25 mouse cellular contexts compared by ENCODE assay signal in genomic region chr2:172888147-172888546, GRCm38 (mm10). TPM values are rescaled to one million over a fixed set of nuclear protein-coding genes. Genes with fewer than 3 reads are reported as not detected.
DNase-seq lines count a peak whose midpoint lies in the region; ATAC-seq and TF ChIP-seq lines count a peak whose summit lies in the region.
"Had no signal": no experiment of that assay in that cellular context is flagged by ENCODE, and none has a peak within 500 bp of the region (broad histone marks: within the 10 kb centered on the region; RNA-seq: fewer than 3 reads in every experiment).

No protein-coding gene starts in this region.

- no peaks in the 10 kb centered on the region for H3K27me3 ChIP-seq in kidney, embryonic 14.5 days (ENCODE audit: control insufficient read depth, insufficient read depth, low read length)
- H3K27me3 ChIP-seq in neural tube, embryonic 15.5 days (replicated peaks): no peaks in the 10 kb centered on the region
- no peaks in the 10 kb centered on the region for H3K27me3 ChIP-seq in limb, embryonic 12.5 days
- no peaks in the 10 kb centered on the region for H3K27me3 ChIP-seq in liver, postnatal 0 days (ENCODE audit: insufficient read depth, low read length)

- no peak for TF ChIP-seq EP300 in liver, postnatal 0 days (IDR thresholded peaks at IDR 0.05; ENCODE audit: low read depth)

- DNase-seq in kidney, adult 11 months: no peak
- DNase-seq in neural tube, embryonic 10.5 days (ENCODE audit: extremely low spot score, low spot score): peak; percentile 49
- DNase-seq in layer of hippocampus, adult 8-10 months (ENCODE audit: low spot score in 2 of 2): no peak
- no peak for DNase-seq in liver, postnatal 0 days
- DNase-seq: adrenal gland, adult 8-10 months; B cell, adult 2 months; cerebellum, adult 18-20 months; gastrocnemius, adult 2 months; heart, adult 11 months; heart, postnatal 10 days; kidney, postnatal 14 days; left cerebral cortex, postnatal 4 days; lung, adult 2 months; retina, postnatal 1 day; thymus, postnatal 4 days had no signal

- no peak for TF ChIP-seq CTCF in liver, postnatal 0 days (IDR thresholded peaks at IDR 0.05; ENCODE audit: low read depth)

- H3K9me3 ChIP-seq in kidney, embryonic 14.5 days (ENCODE audit: control insufficient read depth, low read length): no peaks in the 10 kb centered on the region
- H3K9me3 ChIP-seq in neural tube, embryonic 15.5 days (replicated peaks): no peaks in the 10 kb centered on the region
- H3K9me3 ChIP-seq in limb, embryonic 12.5 days: no peaks in the 10 kb centered on the region
- H3K9me3 ChIP-seq in liver, postnatal 0 days (ENCODE audit: low read length): no peaks in the 10 kb centered on the region
- H3K9me3 ChIP-seq: midbrain, embryonic 10.5 days had no signal

- 30% methylated on average over 11 of the region's 12 CpGs for WGBS in kidney, embryonic 14.5 days
- 75% methylated on average over 11 of the region's 12 CpGs for WGBS in neural tube, embryonic 15.5 days
- 18% methylated on average over 11 of the region's 12 CpGs for WGBS in limb, embryonic 12.5 days
- 58% methylated on average over 10 of the region's 12 CpGs for WGBS in liver, postnatal 0 days (ENCODE audit: insufficient replicate concordance)

- peaks cover 20% of the 10 kb centered on the region; the same call in 1 of the 2 replicates for H3K36me3 ChIP-seq in kidney, embryonic 14.5 days (ENCODE audit: control insufficient read depth, insufficient read depth, low read length)
- H3K36me3 ChIP-seq in neural tube, embryonic 15.5 days: no peaks in the 10 kb centered on the region
- H3K36me3 ChIP-seq in limb, embryonic 12.5 days: peaks cover 28% of the 10 kb centered on the region
- no peaks in the 10 kb centered on the region for H3K36me3 ChIP-seq in liver, postnatal 0 days (replicated peaks; ENCODE audit: insufficient read depth, low read length)
- H3K36me3 ChIP-seq: G1E had no signal

- H3K4me3 ChIP-seq in kidney, embryonic 14.5 days (ENCODE audit: low read length): no peak overlapping the region
- H3K4me3 ChIP-seq in neural tube, embryonic 15.5 days (replicated peaks): no peak overlapping the region
- no peak overlapping the region for H3K4me3 ChIP-seq in limb, embryonic 12.5 days (replicated peaks)
- H3K4me3 ChIP-seq in liver, postnatal 0 days (ENCODE audit: low read depth, low read length): no peak overlapping the region
- H3K4me3 ChIP-seq: gastrocnemius, adult 2 months; midbrain, embryonic 10.5 days had no signal

- ATAC-seq in kidney, embryonic 14.5 days (ENCODE audit: low FRiP score, low TSS enrichment): peak; percentile 17; the same call in 1 of the 2 replicates
- no peak for ATAC-seq in neural tube, embryonic 15.5 days (ENCODE audit: low FRiP score)
- ATAC-seq in limb, embryonic 12.5 days (ENCODE audit: insufficient number of reproducible peaks, insufficient read depth, low FRiP score, low TSS enrichment, low read depth): peak; percentile 27; the same call in 1 of the 2 replicates
- ATAC-seq in inflammation-experienced regulatory T-cells, adult 6 months: no peak
- no peak for ATAC-seq in liver, postnatal 0 days
- ATAC-seq: forebrain, embryonic 14.5 days had no signal

- no peak overlapping the region for H3K27ac ChIP-seq in kidney, embryonic 14.5 days (ENCODE audit: low read depth, low read length)
- no peak overlapping the region for H3K27ac ChIP-seq in neural tube, embryonic 15.5 days (replicated peaks)
- H3K27ac ChIP-seq in limb, embryonic 12.5 days: 0 out of 2 replicates have a peak overlapping the region, but pooled peaks have one; percentile 8
- H3K27ac ChIP-seq in liver, postnatal 0 days (ENCODE audit: low read depth): no peak overlapping the region
- H3K27ac ChIP-seq: gastrocnemius, adult 2 months; hindbrain, embryonic 14.5 days; midbrain, embryonic 10.5 days had no signal

- no peak overlapping the region; the same call in 1 of the 2 replicates for H3K9ac ChIP-seq in kidney, embryonic 14.5 days (ENCODE audit: low read depth, low read length)
- H3K9ac ChIP-seq in neural tube, embryonic 15.5 days (replicated peaks): no peak overlapping the region
- no peak overlapping the region for H3K9ac ChIP-seq in limb, embryonic 12.5 days (replicated peaks)
- no peak overlapping the region for H3K9ac ChIP-seq in liver, postnatal 0 days (replicated peaks)
- H3K9ac ChIP-seq: hindbrain, embryonic 14.5 days had no signal

- H3K4me1 ChIP-seq in kidney, embryonic 14.5 days (ENCODE audit: control insufficient read depth, insufficient read depth, low read length): peaks cover 31% of the 10 kb centered on the region
- no peaks in the 10 kb centered on the region for H3K4me1 ChIP-seq in neural tube, embryonic 15.5 days
- H3K4me1 ChIP-seq in limb, embryonic 12.5 days (replicated peaks): peaks cover 58% of the 10 kb centered on the region
- no peaks in the 10 kb centered on the region for H3K4me1 ChIP-seq in liver, postnatal 0 days (ENCODE audit: insufficient read depth)

- 0 out of 2 replicates have a peak overlapping the region, but pooled peaks have one; percentile 2 for H3K4me2 ChIP-seq in kidney, embryonic 14.5 days (replicated peaks; ENCODE audit: low read depth, low read length)
- H3K4me2 ChIP-seq in neural tube, embryonic 15.5 days: no peak overlapping the region
- H3K4me2 ChIP-seq in limb, embryonic 12.5 days: no peak overlapping the region
- no peak overlapping the region for H3K4me2 ChIP-seq in liver, postnatal 0 days (ENCODE audit: low read depth, low read length)
- H3K4me2 ChIP-seq: hindbrain, embryonic 14.5 days had no signal

RNA-seq across cellular contexts. Expression of gene Bmp7, which starts 52.0 kb away (rescaled TPM):
- 49.3 and 54.2 TPM in 2 replicates for polyA plus RNA-seq in kidney, embryonic 14.5 days (2014; fragmentation: Nextera tagmentation; extraction: Ambion mirVana)
- 13.4 and 13.7 TPM in 2 replicates for polyA plus RNA-seq in neural tube, embryonic 15.5 days (2015; fragmentation: Nextera tagmentation; extraction: Ambion mirVana)
- 31.4 and 31.9 TPM in 2 replicates for polyA plus RNA-seq in limb, embryonic 12.5 days (2016; fragmentation: Nextera tagmentation; extraction: Ambion mirVana)
- 1 to 10 TPM; 7.1 to 9.8 (median 8.6) TPM for total RNA-seq in layer of hippocampus, adult 8-10 months (2022)
- polyA plus RNA-seq in inflammation-experienced regulatory T-cells, adult 6 months (2017; shearing (Covaris generic)): 10 to 100 TPM in 2 of 3 experiments, 1 to 10 TPM in 1; 5.9 to 16.6 (median 14.8) TPM
- polyA plus RNA-seq in liver, postnatal 0 days (2015; fragmentation: Nextera tagmentation; extraction: Ambion mirVana): 0.32 and 0.49 TPM in 2 replicates
- total RNA-seq: common myeloid progenitor, adult 5-6 weeks; neutrophil, adult 5-6 weeks had no signal
- polyA plus RNA-seq: G1E had no signal

Comparison
In these comparisons a context has a peak if more than half of its experiments do, and no peak if none do; other contexts are left out.
1. ATAC-seq: peak in kidney, embryonic 14.5 days (single experiment) and limb, embryonic 12.5 days (single experiment); none in neural tube, embryonic 15.5 days (single experiment), inflammation-experienced regulatory T-cells, adult 6 months (single experiment) and liver, postnatal 0 days (single experiment).